Mouse (Mus musculus): ENCODE data around the gene Tbc1d1.

- TF ChIP-seq ZMIZ1 (IDR thresholded peaks at IDR 0.05; ENCODE audit: low read depth, low read length) (no peak), USF2 (conservative IDR thresholded peaks at IDR 0.05; ENCODE audit: low read depth, low read length) (no peak), USF1 (IDR thresholded peaks at IDR 0.05; ENCODE audit: low read depth, low read length) (no peak), GABPA (IDR thresholded peaks at IDR 0.05; ENCODE audit: insufficient replicate concordance, low read depth, low read length) (no peak), CTCF (conservative IDR thresholded peaks at IDR 0.05 in 1 of 2, IDR thresholded peaks at IDR 0.05 in 1 of 2; ENCODE audit: low read depth in 2 of 2, low read length in 2 of 2) (no peak), POLR2A (IDR thresholded peaks at IDR 0.05; ENCODE audit: low read depth, low read length) (no peak), EP300 (IDR thresholded peaks at IDR 0.05; ENCODE audit: low read length) (no peak), ZKSCAN1 (IDR thresholded peaks at IDR 0.05; ENCODE audit: borderline replicate concordance, low read depth, low read length) (no peak)
Measured at GRCm38 (mm10) chr5:64346343-64346885, 190.3 kb downstream of the Tbc1d1 start.
